Mouse (Mus musculus) midbrain, embryonic 16.5 days (tissue): ENCODE measurements around the gene Pask. TPM values are rescaled to one million over a fixed set of nuclear protein-coding genes. Genes with fewer than 3 reads are reported as not detected.
A peak's percentile ranks its signal among the peaks of the same experiment; 100 is the strongest.

Experiments
- ATAC-seq: fragments of 200-750 bp; cut with Nextera tagmentation; 2 replicates; pipeline ENCODE4 v1.8.0; 2017; ENCODE audit warnings: moderate TSS enrichment
- H3K27ac ChIP-seq: fragments of 300-500 bp; sonication (generic); 2 replicates; pipeline ENCODE4 v1.5.1; 2014; ENCODE audit warnings: mild to moderate bottlenecking, low read length, mixed read lengths
- H3K27me3 ChIP-seq: fragments of 300-500 bp; sonication (generic); 2 replicates; pipeline ENCODE4 v1.6.1; 2014; ENCODE audit warnings: low read depth, low read length, mixed read lengths; ENCODE audit not compliant: control insufficient read depth, insufficient read depth
- H3K36me3 ChIP-seq: fragments of 300-500 bp; sonication (generic); 2 replicates; pipeline ENCODE4 v1.6.1; 2014; ENCODE audit warnings: mild to moderate bottlenecking, low read length, moderate library complexity, mixed read lengths; ENCODE audit not compliant: control insufficient read depth, insufficient read depth
- H3K4me1 ChIP-seq: fragments of 300-500 bp; sonication (generic); 2 replicates; pipeline ENCODE4 v1.6.1; 2014; ENCODE audit warnings: mild to moderate bottlenecking, low read length, mixed read lengths; ENCODE audit not compliant: control insufficient read depth, insufficient read depth
- H3K4me2 ChIP-seq: fragments of 300-500 bp; sonication (generic); 2 replicates; pipeline ENCODE4 v1.6.1; 2014; ENCODE audit warnings: mild to moderate bottlenecking, low read length, mixed read lengths
- H3K4me3 ChIP-seq: fragments of 300-500 bp; sonication (generic); 2 replicates; pipeline ENCODE4 v1.5.1; 2014; ENCODE audit warnings: low read depth, mild to moderate bottlenecking, low read length, moderate library complexity, mixed read lengths
- H3K9ac ChIP-seq: fragments of 300-500 bp; sonication (generic); 2 replicates; pipeline ENCODE4 v1.6.1; 2014; ENCODE audit warnings: low read depth, low read length, mixed read lengths
- H3K9me3 ChIP-seq: fragments of 300-500 bp; sonication (generic); replicated peaks from 2 replicates; pipeline ENCODE4 v1.6.1; 2014; ENCODE audit warnings: mild to moderate bottlenecking, low read length, mixed read lengths; ENCODE audit not compliant: control insufficient read depth, poor library complexity, severe bottlenecking
- WGBS: fragments of 180-500 bp; shearing (Covaris S2); extraction: QIAGEN DNeasy Blood & Tissue Kit; methylation state at CpG from one replicate; pipeline ENCODE4 v1.1.7; 2014; 5-methylcytosine and 5-hydroxymethylcytosine counted together
- polyA plus RNA-seq: library from polyadenylated mRNA; unstranded; fragments of >200 nt; fragmentation: Nextera tagmentation; extraction: Ambion mirVana; gene quantifications from 2 replicates; pipeline ENCODE4 v1.2.1, GENCODE M21; 2015

The Pask gene
- polyA plus RNA-seq, 1 experiment from 2014 or later, result 7.9 TPM

GRCm38 (mm10) chr1:93349701-93350100 lies 6.4 kb upstream of the Pask start:
- Histone ChIP-seq H3K27ac (no peak overlapping the region), H3K9me3 (no peaks in the 10 kb centered on the region), H3K4me2 (no peak overlapping the region), H3K36me3 (peaks cover 28% of the 10 kb centered on the region), H3K4me3 (no peak overlapping the region), H3K4me1 (peaks cover under 1% of the 10 kb centered on the region), H3K27me3 (no peaks in the 10 kb centered on the region), H3K9ac (no peak overlapping the region)
- ATAC-seq, result no peak
- WGBS, result 69% methylated on average over 4 of the region's 4 CpGs

- 93% methylated on average over 5 of the region's 5 CpGs for WGBS
Measured at GRCm38 (mm10) chr1:93347176-93347575, 3.9 kb upstream of the Pask start.

GRCm38 (mm10) chr1:93343504-93344047 lies 294 bp upstream of the Pask start:
- Histone ChIP-seq H3K4me2 (peak overlapping the region; percentile 97), H3K9ac (peak overlapping the region; percentile 88), H3K4me1 (peaks cover 11% of the 10 kb centered on the region), H3K36me3 (no peaks in the 10 kb centered on the region; the same call in 1 of the 2 replicates), H3K27ac (peak overlapping the region; percentile 69), H3K9me3 (no peaks in the 10 kb centered on the region), H3K27me3 (no peaks in the 10 kb centered on the region), H3K4me3 (peak overlapping the region; percentile 94)
- WGBS, result 0% methylated on average over 39 of the region's 39 CpGs
- ATAC-seq, result peak; percentile 99

More at GRCm38 (mm10) chr1:93347176-93347575, 3.9 kb upstream of the Pask start:
- Histone ChIP-seq H3K4me2 (no peak overlapping the region), H3K4me3 (no peak overlapping the region), H3K9ac (no peak overlapping the region), H3K27ac (no peak overlapping the region), H3K9me3 (no peaks in the 10 kb centered on the region), H3K36me3 (peaks cover 13% of the 10 kb centered on the region), H3K4me1 (peaks cover 10% of the 10 kb centered on the region), H3K27me3 (no peaks in the 10 kb centered on the region)
- ATAC-seq, result no peak

- no peaks in the 10 kb centered on the region for H3K36me3 ChIP-seq
- no peak for ATAC-seq
- 80% methylated on average over 2 of the region's 2 CpGs for WGBS
Measured at GRCm38 (mm10) chr1:93334621-93335020, 8.7 kb downstream of the Pask start.

GRCm38 (mm10) chr1:93326446-93326845 lies 16.8 kb downstream of the Pask start:
- Histone ChIP-seq H3K27me3 (no peaks in the 10 kb centered on the region), H3K9me3 (no peaks in the 10 kb centered on the region), H3K27ac (no peak overlapping the region), H3K4me3 (no peak overlapping the region), H3K36me3 (peaks cover 4% of the 10 kb centered on the region), H3K4me1 (no peaks in the 10 kb centered on the region), H3K4me2 (no peak overlapping the region), H3K9ac (no peak overlapping the region)
- no peak for ATAC-seq
- 89% methylated on average over 3 of the region's 3 CpGs for WGBS

More at GRCm38 (mm10) chr1:93334621-93335020, 8.7 kb downstream of the Pask start:
- no peak overlapping the region for H3K4me3 ChIP-seq
- H3K4me2 ChIP-seq, result no peak overlapping the region
- no peak overlapping the region for H3K27ac ChIP-seq
- no peak overlapping the region for H3K9ac ChIP-seq
- H3K27me3 ChIP-seq, result no peaks in the 10 kb centered on the region
- H3K9me3 ChIP-seq, result no peaks in the 10 kb centered on the region
- H3K4me1 ChIP-seq, result no peaks in the 10 kb centered on the region

DNA sequence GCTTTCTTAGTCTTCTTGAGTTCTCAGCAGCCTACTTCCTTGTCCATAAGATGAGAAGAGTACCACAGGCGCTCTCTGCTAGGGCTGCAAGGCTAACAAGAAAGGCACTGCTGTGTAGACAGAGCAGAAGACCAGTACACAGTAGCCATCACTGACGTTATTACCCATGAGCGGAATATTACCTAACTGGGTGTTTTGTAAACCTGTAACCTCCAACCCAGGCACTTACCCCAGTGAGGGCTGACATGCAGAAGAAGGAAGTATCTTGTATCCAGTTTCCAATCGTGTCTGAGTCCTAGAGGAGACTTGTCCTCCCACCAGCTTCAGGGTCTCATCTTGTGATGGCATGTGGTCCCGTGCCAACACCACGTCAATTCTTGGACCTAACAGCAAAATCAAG lies 19.3 kb downstream of the Pask start:
- peaks cover 22% of the 10 kb centered on the region for H3K36me3 ChIP-seq
- H3K9ac ChIP-seq, result no peak overlapping the region
- no peaks in the 10 kb centered on the region for H3K27me3 ChIP-seq
- ATAC-seq, result no peak
- H3K4me1 ChIP-seq, result no peaks in the 10 kb centered on the region
- no peak overlapping the region for H3K27ac ChIP-seq
- H3K4me3 ChIP-seq, result no peak overlapping the region
- 95% methylated on average over 6 of the region's 6 CpGs for WGBS
- H3K9me3 ChIP-seq, result no peaks in the 10 kb centered on the region
- H3K4me2 ChIP-seq, result no peak overlapping the region

DNA sequence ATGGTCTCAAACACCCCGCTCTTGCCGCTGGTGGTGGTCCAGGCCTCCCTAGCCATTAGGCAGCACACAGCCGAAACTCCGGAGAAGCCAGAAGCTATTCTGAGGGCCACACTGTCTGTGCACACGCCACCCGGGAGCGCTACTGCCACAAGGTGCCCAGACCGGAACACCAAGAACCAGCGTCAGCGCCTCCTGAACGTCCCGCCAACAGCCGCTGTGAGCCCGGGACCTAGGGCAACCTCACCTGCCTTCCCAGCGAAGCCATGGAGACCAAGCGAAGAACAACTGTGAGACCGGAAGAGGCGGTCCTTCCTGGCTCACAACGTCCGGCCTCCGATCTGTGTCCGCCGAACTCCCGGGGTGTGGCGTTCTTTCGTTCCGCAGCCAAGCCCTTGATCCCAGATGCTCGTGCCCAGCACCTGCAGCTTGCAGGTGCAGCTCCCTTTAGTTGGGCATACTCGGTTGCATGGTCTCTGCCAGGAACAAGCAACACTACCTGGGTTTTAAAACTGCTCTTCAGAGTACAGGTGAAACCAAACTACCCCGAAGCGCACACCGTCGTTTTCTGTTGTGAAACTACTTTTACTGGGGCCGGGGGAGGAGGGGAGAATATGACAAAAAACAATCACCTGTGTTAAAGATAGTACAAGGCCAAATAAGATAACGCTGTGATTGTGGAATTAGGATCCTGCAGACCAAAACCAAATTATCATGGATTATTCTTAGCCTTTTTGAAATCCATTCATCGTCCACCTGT lies 37.5 kb downstream of the Pask start, which contains the start of gene Mterf4:
TSS of gene Mterf4 (minus strand) at position 335 of the 757 bp plus-strand sequence.
- ATAC-seq, result peak; percentile 95
- Histone ChIP-seq H3K9me3 (no peaks in the 10 kb centered on the region), H3K27ac (peak within 1 kb of the TSS; percentile 52; the same call in 1 of the 2 replicates), H3K27me3 (no peaks in the 10 kb centered on the region), H3K36me3 (peaks cover 13% of the 10 kb centered on the region), H3K4me2 (peak within 1 kb of the TSS; percentile 72), H3K9ac (peak within 1 kb of the TSS; percentile 84), H3K4me1 (peaks cover 13% of the 10 kb centered on the region), H3K4me3 (peak within 1 kb of the TSS; percentile 72)
- WGBS, result 5% methylated on average over 36 of the region's 36 CpGs

DNA sequence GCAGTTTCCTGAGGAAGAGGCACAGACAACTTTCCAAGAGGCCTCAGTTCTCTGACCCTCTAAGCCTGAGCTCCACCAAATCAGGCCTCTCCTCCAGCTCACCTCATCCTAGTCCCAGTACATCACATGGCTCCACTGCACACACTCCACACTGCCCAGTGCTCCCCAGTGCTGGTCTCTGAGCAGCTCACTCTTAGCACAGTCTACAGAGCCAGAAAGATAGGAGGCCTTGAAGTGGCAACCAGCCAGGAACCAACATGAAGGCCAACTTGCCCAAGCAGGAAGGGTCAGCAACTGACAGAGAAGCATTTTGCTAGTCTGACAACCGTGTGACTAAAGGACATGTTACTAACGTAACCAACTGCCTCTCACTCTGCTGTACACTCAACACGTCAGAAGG lies 42.7 kb downstream of the Pask start:
- H3K9me3 ChIP-seq, result no peaks in the 10 kb centered on the region
- peaks cover 9% of the 10 kb centered on the region for H3K4me1 ChIP-seq
- 89% methylated on average over 3 of the region's 3 CpGs for WGBS
- no peak overlapping the region for H3K27ac ChIP-seq
- no peak overlapping the region for H3K4me2 ChIP-seq
- no peak overlapping the region for H3K9ac ChIP-seq
- no peak overlapping the region for H3K4me3 ChIP-seq
- peaks cover 24% of the 10 kb centered on the region for H3K36me3 ChIP-seq
- H3K27me3 ChIP-seq, result no peaks in the 10 kb centered on the region
- no peak for ATAC-seq

DNA sequence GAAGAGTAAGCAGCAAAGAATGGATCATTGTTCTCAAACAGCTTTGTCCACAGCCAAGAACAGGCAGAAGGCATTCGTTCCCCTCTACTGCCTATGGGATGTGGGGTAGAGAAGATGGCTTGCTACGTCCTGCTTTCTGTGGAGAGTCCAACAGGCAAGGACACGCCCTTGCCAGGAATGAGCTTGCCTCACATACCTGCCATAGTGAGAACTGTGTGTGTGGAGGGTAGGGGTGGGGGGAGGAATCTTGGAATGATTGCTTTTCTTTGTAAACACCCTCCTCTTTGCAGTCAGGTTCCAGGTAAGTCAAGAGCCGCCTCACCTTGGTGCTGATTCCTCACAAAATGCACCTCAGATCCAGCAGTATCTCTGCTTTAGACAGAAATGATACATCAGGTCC lies 43.5 kb downstream of the Pask start:
- ATAC-seq, result no peak
- no peaks in the 10 kb centered on the region for H3K27me3 ChIP-seq
- WGBS, result 88% methylated on average over 4 of the region's 4 CpGs
- no peaks in the 10 kb centered on the region for H3K9me3 ChIP-seq
- H3K4me3 ChIP-seq, result no peak overlapping the region
- H3K4me1 ChIP-seq, result peaks cover 4% of the 10 kb centered on the region
- H3K36me3 ChIP-seq, result peaks cover 24% of the 10 kb centered on the region
- no peak overlapping the region for H3K9ac ChIP-seq
- H3K27ac ChIP-seq, result no peak overlapping the region
- H3K4me2 ChIP-seq, result no peak overlapping the region
